Mouse (Mus musculus): ENCODE measurements around the gene Nudc.

Gene Nudc

DNA sequence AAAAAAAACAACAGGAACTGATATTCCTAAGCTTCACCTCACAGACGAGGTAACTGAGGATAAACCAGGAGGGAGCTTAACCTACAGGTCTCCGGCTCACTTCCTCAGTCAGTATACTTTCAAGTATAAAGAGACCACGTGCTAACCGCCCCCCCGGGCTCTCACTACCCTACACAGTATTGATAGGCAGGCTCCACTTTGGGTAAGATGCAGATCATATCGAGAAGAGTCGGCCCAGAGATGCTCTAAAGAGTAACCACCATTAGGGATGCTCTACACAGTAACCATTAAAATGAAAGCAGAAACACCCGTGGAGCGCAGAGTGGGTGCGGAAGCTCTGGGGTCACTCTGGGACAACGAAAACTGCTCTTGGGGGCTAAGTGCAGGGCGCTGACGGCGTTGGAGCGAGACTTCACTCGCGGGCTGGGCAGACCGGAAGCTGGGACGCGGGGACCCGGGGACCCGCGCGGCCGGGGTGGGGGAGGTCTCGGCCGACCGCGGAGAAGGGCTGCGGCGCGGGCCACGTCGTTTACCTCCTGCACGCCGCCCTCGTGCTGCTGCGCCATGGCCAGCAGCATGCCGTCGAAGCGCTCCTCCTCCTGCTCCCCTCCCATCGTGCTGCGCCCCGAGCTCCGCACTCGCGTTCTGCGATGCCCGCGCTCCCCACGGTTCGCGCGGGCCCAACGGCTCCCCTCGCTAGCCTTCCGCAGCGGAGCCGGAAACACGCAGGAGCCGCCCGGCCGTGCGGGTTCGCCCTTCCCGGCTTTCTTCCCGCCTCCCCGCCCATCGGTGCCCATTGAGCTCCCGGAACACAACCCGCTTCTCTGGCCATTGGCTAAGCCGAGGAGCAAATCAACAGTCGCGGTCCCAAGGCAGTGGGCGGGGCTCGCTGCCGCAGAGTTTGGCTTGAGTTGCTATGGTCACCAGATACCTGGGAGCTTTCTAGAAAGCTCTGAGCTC, at the start of gene Nudc:
Nudc (minus strand) TSS at position 725 of the 960 bp plus-strand sequence.
- peak; percentile 95 to 96 for DNase-seq

GRCm38 (mm10) chr4:133595538-133595937, 49.7 kb upstream of the Nudc start:
- no peak for DNase-seq

GRCm38 (mm10) chr4:133592570-133592969, 46.8 kb upstream of the Nudc start:
- DNase-seq, result peak; percentile 67 to 72

DNA sequence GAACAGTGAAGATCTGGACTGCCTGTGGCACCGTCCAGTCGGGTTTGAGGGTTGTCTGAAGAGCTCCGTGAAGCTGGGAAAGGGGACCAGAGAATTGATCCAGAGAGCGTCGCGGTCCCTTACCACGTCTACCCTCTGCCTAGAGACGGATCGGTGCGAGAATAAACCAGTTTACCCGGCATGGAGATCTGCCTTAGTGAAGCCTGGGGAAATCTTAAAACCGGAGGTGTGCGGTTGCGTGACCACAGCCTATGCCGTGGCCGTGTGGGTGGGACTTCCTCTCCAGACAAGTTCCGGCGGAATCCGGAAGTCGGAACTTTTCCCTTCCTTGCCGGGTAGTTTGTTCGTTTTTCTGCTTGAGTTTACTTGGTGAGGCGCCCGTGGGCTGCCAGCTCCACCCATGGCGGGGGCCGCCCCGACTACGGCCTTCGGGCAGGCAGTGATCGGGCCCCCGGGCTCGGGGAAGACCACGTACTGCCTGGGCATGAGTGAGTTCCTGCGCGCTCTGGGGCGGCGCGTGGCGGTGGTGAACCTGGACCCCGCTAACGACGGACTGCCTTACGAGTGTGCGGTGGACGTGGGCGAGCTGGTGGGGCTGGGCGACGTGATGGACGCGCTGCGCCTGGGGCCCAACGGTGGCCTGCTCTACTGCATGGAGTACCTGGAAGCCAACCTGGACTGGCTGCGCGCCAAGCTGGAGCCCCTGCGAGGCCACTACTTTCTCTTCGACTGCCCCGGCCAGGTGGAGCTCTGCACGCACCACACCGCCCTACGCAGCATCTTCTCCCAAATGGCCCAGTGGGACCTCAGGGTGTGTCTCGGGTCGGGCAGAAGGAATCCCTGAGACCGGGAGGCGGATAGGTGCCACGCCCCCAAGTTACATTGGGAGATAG, 38.5 kb upstream of the Nudc start, which contains the start of gene Gpn2:
Gpn2 (plus strand) TSS at position 304 of the 893 bp plus-strand sequence.
- DNase-seq, result peak; percentile 75 to 79

GRCm38 (mm10) chr4:133583690-133584058, 37.9 kb upstream of the Nudc start:
- no peak for DNase-seq

DNA sequence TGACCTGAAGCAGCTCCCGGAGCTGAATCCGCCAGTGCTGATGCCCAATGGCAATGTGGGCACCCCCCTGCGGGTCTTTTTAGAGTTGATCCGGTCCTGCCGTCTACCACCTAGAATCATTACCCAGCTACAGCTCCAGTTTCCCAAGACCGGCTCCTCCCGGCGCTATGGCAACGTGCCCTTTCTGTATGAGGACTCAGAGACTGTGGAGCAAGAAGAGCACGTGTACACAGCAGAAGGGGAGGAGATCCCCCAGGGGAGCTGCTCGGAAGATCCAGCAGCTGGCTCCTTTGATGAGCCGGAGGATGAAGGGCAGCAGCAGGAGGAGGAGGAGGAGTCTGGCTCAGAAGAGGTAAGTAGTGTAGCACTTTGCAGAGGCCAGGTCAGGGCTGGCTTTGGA, 32.2 kb upstream of the Nudc start:
- DNase-seq, result no peak

DNA sequence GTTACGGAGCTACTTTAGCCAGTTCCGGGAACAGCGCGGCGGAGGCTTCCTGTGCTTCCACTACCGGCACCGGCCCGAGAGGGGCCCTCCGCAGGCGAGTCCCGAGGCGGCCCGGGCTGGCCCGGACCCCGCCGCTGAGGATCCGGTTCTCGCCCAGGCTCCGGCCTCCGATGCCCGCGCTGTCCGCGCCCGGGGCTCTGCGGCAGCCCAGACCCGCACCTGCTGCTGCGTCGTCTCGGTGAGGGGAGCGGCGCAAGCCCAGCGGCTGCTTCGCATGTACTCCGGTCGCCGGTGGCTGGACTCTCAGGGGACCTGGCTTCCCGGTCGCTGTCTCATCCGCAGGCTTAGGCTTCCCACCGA, 29.0 kb upstream of the Nudc start:
- no peak for DNase-seq

DNA sequence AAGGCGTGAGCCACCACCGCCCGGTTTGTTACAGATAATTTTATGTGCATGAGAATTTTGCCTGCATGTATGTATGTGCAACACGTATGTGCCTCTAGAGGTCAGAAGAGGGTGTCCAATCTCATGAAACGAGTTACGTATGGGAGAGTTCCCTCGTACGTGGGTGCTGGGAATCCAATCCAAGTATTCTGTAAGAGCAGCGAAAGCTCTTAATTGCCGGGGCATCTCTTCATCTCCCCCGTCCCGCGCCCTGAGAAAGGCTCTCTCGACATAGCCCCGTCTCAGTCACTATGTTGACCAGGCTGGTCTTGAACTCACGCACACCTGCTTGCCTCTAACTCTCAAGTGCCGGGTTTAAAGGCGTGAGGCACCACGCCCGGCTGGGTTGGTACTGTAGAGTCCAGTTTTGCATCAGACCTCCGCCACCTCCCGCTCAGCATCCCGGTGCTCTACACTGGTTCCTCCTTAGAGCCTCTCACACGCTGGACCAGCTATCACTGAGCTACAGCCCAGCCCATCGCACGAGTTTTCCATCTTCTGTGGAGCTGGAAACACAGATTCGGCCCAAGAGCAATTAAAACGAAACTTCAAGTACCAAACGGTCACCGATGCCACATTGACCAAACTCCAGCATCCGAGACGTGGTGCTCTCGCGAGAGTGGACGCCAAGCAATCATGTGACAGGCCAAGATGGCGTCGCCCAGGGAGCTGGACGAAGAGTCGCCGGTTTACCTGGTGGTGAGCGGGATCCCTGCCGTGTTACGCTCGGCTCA, 28.5 kb upstream of the Nudc start, which contains the start of gene Gpatch3:
Gpatch3 (plus strand) TSS at position 676 of the 773 bp plus-strand sequence.
- DNase-seq, result peak; percentile 91 to 94

GRCm38 (mm10) chr4:133570066-133570466, 24.3 kb upstream of the Nudc start:
- no peak for DNase-seq

DNA sequence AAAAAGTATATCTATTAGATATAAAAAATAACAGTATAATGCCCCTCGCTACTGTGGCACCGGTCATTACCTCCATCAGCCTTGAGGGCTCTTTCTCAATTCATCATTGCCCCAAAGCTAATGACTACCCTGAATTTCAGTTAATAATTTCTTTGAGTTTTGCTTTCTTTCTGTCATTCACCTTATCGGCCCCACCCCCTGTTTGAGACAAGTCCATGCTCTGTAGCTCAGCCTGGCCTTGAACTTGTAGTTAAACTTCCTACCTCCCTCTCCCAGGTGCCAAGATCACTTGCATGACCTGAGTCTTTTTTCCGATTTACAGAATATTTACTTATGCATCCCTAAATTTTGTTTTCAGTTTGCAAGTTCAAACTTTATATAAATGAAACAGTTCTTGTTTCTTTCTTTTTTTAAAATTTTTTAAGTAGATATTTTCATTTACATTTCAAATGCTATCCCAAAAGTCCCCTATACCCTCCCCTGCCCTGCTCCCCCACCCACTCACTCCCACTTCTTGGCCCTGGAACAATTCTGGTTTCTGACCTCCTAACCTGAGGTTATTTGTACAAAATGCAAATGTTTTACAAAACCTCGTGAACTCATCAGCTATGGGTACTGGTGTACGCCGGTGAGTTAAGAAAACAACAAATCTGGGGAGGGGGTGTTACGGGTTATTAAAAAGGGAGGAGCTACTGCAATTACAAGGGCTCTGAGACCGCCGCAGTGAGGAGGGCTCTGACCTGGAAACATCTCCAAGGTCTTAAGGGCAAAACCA, 23.7 kb upstream of the Nudc start:
- DNase-seq, result no peak

- no peak for DNase-seq
Measured at GRCm38 (mm10) chr4:133567251-133567650, 21.5 kb upstream of the Nudc start.

- DNase-seq, result peak; percentile 78 to 88
Measured at GRCm38 (mm10) chr4:133563123-133563571, 17.4 kb upstream of the Nudc start.

- DNase-seq, result no peak
Measured at GRCm38 (mm10) chr4:133561622-133562021, 15.8 kb upstream of the Nudc start.

DNA sequence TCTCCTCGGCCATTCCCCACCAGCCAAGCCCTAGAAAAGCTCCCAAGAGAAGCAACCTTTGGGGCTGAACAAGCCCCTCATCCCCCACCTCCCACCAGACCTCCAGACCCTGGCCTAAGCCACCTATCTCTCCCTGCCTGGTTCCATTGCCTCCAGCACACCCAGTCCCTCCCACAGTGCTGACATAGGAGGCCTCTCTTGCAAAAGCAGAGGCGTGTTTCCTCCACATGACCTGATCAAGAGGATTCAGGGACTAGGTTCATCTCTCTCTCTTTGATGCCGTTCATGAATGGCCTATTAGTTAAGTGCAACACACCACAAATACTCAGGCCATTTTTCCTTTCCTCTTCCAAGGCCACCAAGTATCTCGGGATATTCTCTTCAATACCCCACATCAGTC, 14.1 kb upstream of the Nudc start:
- DNase-seq, result no peak

GRCm38 (mm10) chr4:133557041-133557717, 11.4 kb upstream of the Nudc start:
- DNase-seq, result no peak

DNA sequence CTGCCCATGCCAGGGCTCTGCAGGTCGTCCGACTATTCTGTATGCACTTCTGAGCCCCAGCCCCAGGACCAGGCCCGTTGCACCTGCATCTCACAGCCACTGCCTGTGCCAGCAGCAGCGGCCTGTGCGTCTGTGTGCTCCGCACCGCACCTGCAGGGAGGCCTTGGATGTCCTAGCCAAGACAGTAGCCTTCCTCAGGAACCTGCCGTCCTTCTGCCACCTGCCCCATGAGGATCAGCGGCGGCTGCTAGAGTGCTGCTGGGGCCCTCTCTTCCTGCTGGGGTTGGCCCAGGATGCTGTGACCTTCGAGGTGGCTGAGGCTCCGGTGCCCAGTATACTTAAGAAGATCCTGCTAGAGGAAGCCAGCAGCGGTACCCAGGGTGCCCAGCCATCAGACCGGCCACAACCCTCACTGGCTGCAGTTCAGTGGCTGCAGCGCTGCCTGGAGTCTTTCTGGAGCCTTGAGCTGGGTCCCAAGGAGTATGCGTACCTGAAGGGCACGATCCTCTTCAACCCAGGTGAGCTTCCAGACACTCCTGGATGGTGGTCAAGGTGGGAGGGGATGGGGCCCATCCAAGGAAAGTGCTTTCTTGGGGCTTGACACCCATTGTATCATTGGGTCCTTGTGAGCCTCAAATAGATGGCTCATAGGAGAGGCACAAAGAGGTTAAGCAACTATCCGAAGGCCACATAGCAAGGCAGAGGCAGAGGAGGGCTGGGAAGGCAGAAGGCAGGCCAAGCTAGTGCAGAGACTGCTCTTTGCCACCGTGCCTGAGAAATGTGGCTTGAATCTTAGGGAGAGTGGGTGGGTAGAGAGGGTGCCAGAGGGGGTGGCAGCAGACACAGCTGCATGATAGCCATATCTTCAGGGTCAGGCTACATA, 7.9 kb upstream of the Nudc start:
- peak; percentile 29 for DNase-seq

DNA sequence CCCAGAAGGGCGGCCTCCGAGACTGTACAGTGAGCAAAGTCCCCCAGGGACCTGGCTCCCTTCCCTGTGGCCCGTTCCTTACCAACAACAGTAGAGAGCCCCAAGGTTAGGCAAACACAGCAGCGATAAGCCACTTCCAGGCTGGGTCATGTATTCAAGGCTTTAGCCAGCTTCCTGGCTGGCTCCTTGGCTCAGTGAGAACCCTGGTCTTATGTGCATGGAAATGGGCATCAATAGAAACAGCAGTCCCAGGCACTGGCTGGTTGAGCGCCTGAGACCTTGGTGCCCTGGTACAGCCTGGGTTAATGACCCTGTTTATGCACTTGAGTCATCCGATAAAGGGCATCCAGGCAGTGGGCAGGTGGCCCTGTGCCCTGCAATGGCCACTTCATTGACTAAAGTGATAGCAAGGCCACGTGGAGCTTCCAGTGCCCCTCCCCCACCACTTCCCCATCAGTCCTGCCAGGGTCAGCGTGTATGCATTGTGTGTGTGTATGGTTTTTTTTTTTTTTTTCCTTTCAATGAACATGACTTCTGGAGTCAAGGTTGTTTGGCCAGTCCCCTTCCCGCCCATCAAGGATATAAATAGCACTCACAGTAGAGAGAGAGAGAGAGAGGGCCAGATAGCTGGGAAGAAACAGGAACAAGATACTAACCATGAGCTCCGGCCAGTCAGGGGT, 7.1 kb upstream of the Nudc start, which contains the start of gene Nr0b2:
Nr0b2 (plus strand) TSS at position 609 of the 680 bp plus-strand sequence.
- peak in 1 of 2 experiments; percentile 21 for DNase-seq

DNA sequence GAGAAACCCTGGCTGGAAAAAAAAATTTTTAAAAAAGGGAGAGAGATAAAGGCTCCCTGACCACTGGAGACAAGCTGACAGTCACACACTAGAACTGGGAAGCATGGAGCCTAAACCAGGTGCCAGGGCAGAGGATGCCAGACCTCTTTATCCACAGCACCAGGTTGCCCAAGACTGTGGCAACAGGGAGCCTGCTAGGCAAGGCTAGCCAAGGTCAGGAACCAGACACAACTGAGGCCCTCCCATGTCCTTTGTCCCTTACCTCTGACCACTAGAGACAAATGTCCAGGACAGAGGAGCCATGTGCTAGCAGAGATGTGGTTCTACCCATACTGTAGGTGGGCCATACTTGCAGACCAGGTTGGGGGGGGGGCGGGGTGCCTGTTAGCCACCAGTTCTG, 6.2 kb upstream of the Nudc start:
- no peak for DNase-seq

GRCm38 (mm10) chr4:133536652-133537051, 9.1 kb downstream of the Nudc start:
- no peak for DNase-seq

All from cerebellum, postnatal 36 days (tissue).